Mouse (Mus musculus) effector memory CD4-positive, alpha-beta T cell, adult 5 months (primary cell): ENCODE results near the gene Vmn2r120. TPM values are rescaled to one million over a fixed set of nuclear protein-coding genes. Genes with fewer than 3 reads are reported as not detected.

Experiments
- polyA plus RNA-seq: library from polyadenylated mRNA; unstranded; fragments of 100-300 nt; shearing (Covaris generic); gene quantifications from one replicate; pipeline ENCODE4 v1.2.1, GENCODE M21; 2017

The Vmn2r120 gene
- polyA plus RNA-seq: 0.06 TPM

DNA sequence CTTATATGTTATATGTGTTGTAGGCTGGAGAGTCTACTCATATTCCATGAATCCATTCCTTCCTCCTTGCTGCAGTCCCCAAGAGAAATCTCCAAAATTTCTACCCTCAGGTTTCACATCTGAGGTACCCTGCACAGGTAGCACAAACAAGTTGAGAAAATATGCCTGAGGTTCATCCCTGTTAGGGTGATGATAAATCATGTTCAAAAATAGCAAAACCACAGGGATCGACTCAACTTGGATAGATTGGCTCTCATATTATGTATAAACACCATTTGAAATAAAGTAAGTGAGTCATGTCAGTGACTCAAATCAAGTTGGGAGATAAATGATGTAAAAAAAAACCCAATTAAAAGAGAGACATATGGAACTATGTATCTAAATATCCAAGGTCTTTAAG is at the start of gene Vmn2r120:
Gene Vmn2r120, minus strand, starts transcription at position 101 of the 400 bp plus-strand sequence.

Other genes starting within 250 kb of the Vmn2r120 start
- 0.24 TPM for gene Adgre1, start 186.8 kb downstream of the Vmn2r120 start, polyA plus RNA-seq
- gene Gm21834, start 196.7 kb upstream of the Vmn2r120 start, polyA plus RNA-seq: not detected
- gene Cntnap5c, start 224.1 kb upstream of the Vmn2r120 start, polyA plus RNA-seq: not detected